Comparison of ENCODE assay signal across 9 mouse cellular contexts in genomic region chr16:56175867-56176581, GRCm38 (mm10). TPM values are rescaled to one million over a fixed set of nuclear protein-coding genes. Genes with fewer than 3 reads are reported as not detected.
DNase-seq lines count a peak whose midpoint lies in the region; ATAC-seq and TF ChIP-seq lines count a peak whose summit lies in the region.
"Had no signal": no experiment of that assay in that cellular context is flagged by ENCODE, and none has a peak within 500 bp of the region (broad histone marks: within the 10 kb centered on the region; RNA-seq: fewer than 3 reads in every experiment).

No protein-coding gene starts in this region.

- H3K27ac ChIP-seq in midbrain, postnatal 0 days (ENCODE audit: low read depth, low read length): no peak overlapping the region
- no peak overlapping the region for H3K27ac ChIP-seq in midbrain, embryonic 11.5 days (ENCODE audit: low read depth, low read length)
- H3K27ac ChIP-seq in lung, postnatal 0 days (ENCODE audit: low read length): no peak overlapping the region
- H3K27ac ChIP-seq: neural tube, embryonic 13.5 days had no signal

- H3K36me3 ChIP-seq in midbrain, postnatal 0 days (ENCODE audit: insufficient read depth, low read length): peaks cover 21% of the 10 kb centered on the region
- no peaks in the 10 kb centered on the region for H3K36me3 ChIP-seq in midbrain, embryonic 11.5 days (ENCODE audit: control insufficient read depth, insufficient read depth, low read length)
- H3K36me3 ChIP-seq in lung, postnatal 0 days (ENCODE audit: insufficient read depth, low read length): 0 out of 2 replicates have a peak, but pooled peaks cover 3% of the 10 kb centered on the region

- no peak for ATAC-seq in midbrain, postnatal 0 days (ENCODE audit: low FRiP score)
- no peak for ATAC-seq in midbrain, embryonic 11.5 days (ENCODE audit: low FRiP score)
- no peak for ATAC-seq in lung, postnatal 0 days

- H3K4me2 ChIP-seq in midbrain, postnatal 0 days (ENCODE audit: low read depth, low read length, poor library complexity, severe bottlenecking): no peak overlapping the region
- H3K4me2 ChIP-seq in midbrain, embryonic 11.5 days: no peak overlapping the region
- no peak overlapping the region for H3K4me2 ChIP-seq in lung, postnatal 0 days (replicated peaks; ENCODE audit: low read depth, low read length)
- H3K4me2 ChIP-seq: neural tube, embryonic 13.5 days had no signal

- H3K27me3 ChIP-seq in midbrain, postnatal 0 days (ENCODE audit: insufficient read depth, low read length): no peaks in the 10 kb centered on the region
- H3K27me3 ChIP-seq in midbrain, embryonic 11.5 days (ENCODE audit: control insufficient read depth, insufficient read depth, low read length): no peaks in the 10 kb centered on the region
- H3K27me3 ChIP-seq in lung, postnatal 0 days (replicated peaks; ENCODE audit: insufficient read depth, low read length): no peaks in the 10 kb centered on the region
- H3K27me3 ChIP-seq: neural tube, embryonic 13.5 days had no signal

- H3K4me3 ChIP-seq in midbrain, postnatal 0 days (ENCODE audit: low read depth, low read length): no peak overlapping the region
- no peak overlapping the region for H3K4me3 ChIP-seq in midbrain, embryonic 11.5 days (ENCODE audit: low read depth, low read length)
- H3K4me3 ChIP-seq in lung, postnatal 0 days (ENCODE audit: low read depth, low read length): no peak overlapping the region
- H3K4me3 ChIP-seq: neural tube, embryonic 13.5 days had no signal

- DNase-seq in gastrocnemius, postnatal 10 days: peak; percentile 32
- DNase-seq in gastrocnemius, postnatal 25 days: no peak
- peak; percentile 36 for DNase-seq in midbrain, postnatal 0 days (ENCODE audit: low spot score)
- DNase-seq in midbrain, embryonic 11.5 days (ENCODE audit: low spot score, missing footprints): no peak
- DNase-seq in cerebellum, adult 18-20 months: peak; percentile 16 to 30
- peak; percentile 34 for DNase-seq in lung, postnatal 0 days (ENCODE audit: low spot score)
- DNase-seq in frontal cortex, postnatal 14 days (ENCODE audit: low spot score in 2 of 2): no peak
- DNase-seq in urinary bladder, adult 2 months (ENCODE audit: low spot score): no peak

- no peaks in the 10 kb centered on the region for H3K9me3 ChIP-seq in midbrain, postnatal 0 days (ENCODE audit: low read length)
- H3K9me3 ChIP-seq in midbrain, embryonic 11.5 days (ENCODE audit: control insufficient read depth, low read length): no peaks in the 10 kb centered on the region
- no peaks in the 10 kb centered on the region for H3K9me3 ChIP-seq in lung, postnatal 0 days (ENCODE audit: low read length)
- H3K9me3 ChIP-seq: neural tube, embryonic 13.5 days had no signal

- no peak for TF ChIP-seq EP300 in lung, postnatal 0 days (IDR thresholded peaks at IDR 0.05)

- no peak overlapping the region for H3K9ac ChIP-seq in midbrain, postnatal 0 days (replicated peaks; ENCODE audit: low read length, poor library complexity, severe bottlenecking)
- no peak overlapping the region for H3K9ac ChIP-seq in midbrain, embryonic 11.5 days (ENCODE audit: low read length)
- no peak overlapping the region for H3K9ac ChIP-seq in lung, postnatal 0 days (replicated peaks; ENCODE audit: low read depth)
- H3K9ac ChIP-seq: neural tube, embryonic 13.5 days had no signal

- no peaks in the 10 kb centered on the region for H3K4me1 ChIP-seq in midbrain, postnatal 0 days (ENCODE audit: insufficient read depth, low read length)
- H3K4me1 ChIP-seq in midbrain, embryonic 11.5 days (ENCODE audit: control insufficient read depth, insufficient read depth, low read length): no peaks in the 10 kb centered on the region
- H3K4me1 ChIP-seq in lung, postnatal 0 days (ENCODE audit: insufficient read depth, low read depth, low read length): no peaks in the 10 kb centered on the region
- H3K4me1 ChIP-seq: neural tube, embryonic 13.5 days had no signal

- TF ChIP-seq CTCF in midbrain, postnatal 0 days (IDR thresholded peaks at IDR 0.05): peak; percentile 54
- peak; percentile 56 for TF ChIP-seq CTCF in lung, postnatal 0 days (IDR thresholded peaks at IDR 0.05)

- WGBS in midbrain, postnatal 0 days: 70% methylated on average over 8 of the region's 8 CpGs
- 68% methylated on average over 8 of the region's 8 CpGs for WGBS in midbrain, embryonic 11.5 days
- WGBS in lung, postnatal 0 days: 61% methylated on average over 8 of the region's 8 CpGs

RNA-seq across cellular contexts. Expression of gene Impg2, which starts 28.1 kb away (rescaled TPM):
- 1 to 10 TPM in 1 of 2 experiments, under 1 TPM in 1; 0.26 to 1.7 TPM for total RNA-seq in gastrocnemius, postnatal 10 days (2021)
- under 1 TPM; 0.10 to 0.13 TPM for total RNA-seq in gastrocnemius, postnatal 25 days (2021)
- 0.38 and 0.61 TPM in 2 replicates for total RNA-seq in midbrain, postnatal 0 days (2014; rRNA removed)
- 0.10 and 0.27 TPM in 2 replicates for polyA plus RNA-seq in midbrain, postnatal 0 days (2015; fragmentation: Nextera tagmentation; extraction: Ambion mirVana)
- polyA plus RNA-seq in midbrain, embryonic 11.5 days (2014; fragmentation: Nextera tagmentation; extraction: Ambion mirVana): 0.10 and 0.22 TPM in 2 replicates
- 0.10 and 0.13 TPM in 2 replicates for polyA plus RNA-seq in lung, postnatal 0 days (2015; fragmentation: Nextera tagmentation; extraction: Ambion mirVana)
- 0.26 and 0.28 TPM in 2 replicates for polyA plus RNA-seq in urinary bladder, adult 2 months (2012; rRNA removed)

Comparison
In these comparisons a context has a peak if more than half of its experiments do, and no peak if none do; other contexts are left out.
1. DNase-seq: peak in gastrocnemius, postnatal 10 days (single experiment), midbrain, postnatal 0 days (single experiment), cerebellum, adult 18-20 months (2 of 2) and lung, postnatal 0 days (single experiment); none in gastrocnemius, postnatal 25 days (single experiment), midbrain, embryonic 11.5 days (single experiment), frontal cortex, postnatal 14 days (0 of 2) and urinary bladder, adult 2 months (single experiment).